Mouse (Mus musculus) cerebellum, adult 2 months (tissue): ENCODE measurements around the gene Gm7168.

Experiments
- CTCF ChIP-seq: fragments of 200-500 bp; IDR thresholded peaks from 2 replicates; pipeline ENCODE4 v1.5.1; 2011; ENCODE audit warnings: low read depth, mild to moderate bottlenecking, control low read depth, low read length, moderate library complexity, borderline replicate concordance; ENCODE audit not compliant: insufficient read depth
- POLR2A ChIP-seq: fragments of 200-500 bp; IDR thresholded peaks from 2 replicates; pipeline ENCODE4 v1.6.1; 2011; ENCODE audit warnings: low read length, control low read depth, borderline replicate concordance; ENCODE audit not compliant: insufficient read depth

DNA sequence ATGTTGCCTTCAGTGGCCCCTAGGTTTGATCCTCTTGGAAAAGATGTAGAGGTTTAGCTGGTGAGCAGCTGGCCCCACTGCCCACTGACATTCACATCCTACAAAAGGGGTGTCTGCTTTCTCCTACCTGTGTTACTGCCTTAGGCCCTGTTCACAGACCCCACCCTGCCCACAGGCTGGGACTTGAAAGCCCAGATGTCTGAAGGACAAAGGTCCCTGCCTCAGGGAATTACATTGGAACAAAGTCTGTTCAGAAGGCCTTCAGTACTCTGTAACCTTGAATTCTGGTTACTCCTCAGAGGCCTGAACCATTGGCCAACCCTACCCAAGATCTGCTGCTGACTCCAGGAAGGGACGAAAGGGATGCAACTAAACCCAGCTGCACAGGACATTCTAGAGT, 39.5 kb downstream of the Gm7168 start:
- TF ChIP-seq CTCF (no peak), POLR2A (no peak)
